Mouse (Mus musculus): Measurements from ENCODE around the gene Adam12.

DNA sequence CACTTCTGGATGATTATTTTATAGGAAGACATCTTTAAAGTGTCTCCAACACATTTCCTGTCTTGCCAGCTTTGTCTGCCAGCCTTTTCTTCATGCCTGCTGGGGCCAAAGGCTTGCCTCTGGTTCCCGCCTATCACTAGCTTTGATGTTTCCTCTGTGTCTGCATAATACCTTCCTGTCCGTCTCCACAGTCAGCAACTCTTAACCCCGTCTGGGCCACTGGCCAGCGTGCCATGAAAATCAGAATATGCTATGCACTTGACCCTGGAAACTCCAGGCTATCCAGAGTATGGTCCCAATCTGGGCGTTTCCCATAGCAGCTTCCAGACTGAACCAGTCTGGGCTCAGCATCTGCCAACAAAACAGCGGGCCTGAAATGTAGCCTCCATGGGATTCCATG is 69.1 kb downstream of the Adam12 start:
- TF ChIP-seq CTCF (IDR thresholded peaks at IDR 0.05; ENCODE audit: low read depth) = no peak
- TF ChIP-seq EP300 (optimal IDR thresholded peaks at IDR 0.05) = no peak

Data from stomach, postnatal 0 days (tissue).